Mouse (Mus musculus): ENCODE measurements around the gene Nckap5l. TPM values are rescaled to one million over a fixed set of nuclear protein-coding genes. Genes with fewer than 3 reads are reported as not detected.

Nckap5l gene
- polyA plus RNA-seq, 1 experiment from 2014 or later, result 11.7 TPM

GRCm38 (mm10) chr15:99442358-99442757, 15.2 kb downstream of the Nckap5l start:
- no peaks in the 10 kb centered on the region for H3K9me3 ChIP-seq (replicated peaks)
- WGBS, result 50% methylated on average over 7 of the region's 7 CpGs
- 0 out of 2 replicates have a peak overlapping the region, but pooled peaks have one; percentile 83 for H3K27ac ChIP-seq (replicated peaks)
- H3K27me3 ChIP-seq, result no peaks in the 10 kb centered on the region
- peaks cover 5% of the 10 kb centered on the region; the same call in 1 of the 2 replicates for H3K36me3 ChIP-seq
- H3K4me2 ChIP-seq (replicated peaks), result no peak overlapping the region
- ATAC-seq (ENCODE audit: insufficient number of reproducible peaks, low FRiP score, low TSS enrichment, low read depth), result no peak
- no peak overlapping the region for H3K9ac ChIP-seq
- H3K4me1 ChIP-seq, result peaks cover 46% of the 10 kb centered on the region
- H3K4me3 ChIP-seq (replicated peaks), result no peak overlapping the region

GRCm38 (mm10) chr15:99440816-99441457, 16.6 kb downstream of the Nckap5l start:
- 47% methylated on average over 8 of the region's 8 CpGs for WGBS
- peak overlapping the region; percentile 83 for H3K27ac ChIP-seq (replicated peaks)
- H3K4me2 ChIP-seq (replicated peaks), result 0 out of 2 replicates have a peak overlapping the region, but pooled peaks have one; percentile 4

GRCm38 (mm10) chr15:99440112-99440815, 17.3 kb downstream of the Nckap5l start:
- ATAC-seq (ENCODE audit: insufficient number of reproducible peaks, low FRiP score, low TSS enrichment, low read depth), result peak; percentile 83
- Histone ChIP-seq H3K9ac (no peak overlapping the region), H3K4me3 (replicated peaks) (no peak overlapping the region), H3K36me3 (peaks cover 5% of the 10 kb centered on the region; the same call in 1 of the 2 replicates), H3K4me2 (replicated peaks) (0 out of 2 replicates have a peak overlapping the region, but pooled peaks have one; percentile 4), H3K4me1 (peaks cover 60% of the 10 kb centered on the region), H3K9me3 (replicated peaks) (no peaks in the 10 kb centered on the region), H3K27me3 (no peaks in the 10 kb centered on the region), H3K27ac (replicated peaks) (peak overlapping the region; percentile 83)
- 25% methylated on average over 2 of the region's 2 CpGs for WGBS

More at GRCm38 (mm10) chr15:99440816-99441457, 16.6 kb downstream of the Nckap5l start:
- Histone ChIP-seq H3K9me3 (replicated peaks) (no peaks in the 10 kb centered on the region), H3K27me3 (no peaks in the 10 kb centered on the region), H3K9ac (no peak overlapping the region), H3K4me3 (replicated peaks) (no peak overlapping the region), H3K36me3 (peaks cover 5% of the 10 kb centered on the region; the same call in 1 of the 2 replicates), H3K4me1 (peaks cover 58% of the 10 kb centered on the region)
- ATAC-seq (ENCODE audit: insufficient number of reproducible peaks, low FRiP score, low TSS enrichment, low read depth), result peak; percentile 12; the same call in 1 of the 2 replicates

GRCm38 (mm10) chr15:99438966-99439698, 18.4 kb downstream of the Nckap5l start:
- Histone ChIP-seq H3K4me1 (peaks cover 60% of the 10 kb centered on the region), H3K27me3 (no peaks in the 10 kb centered on the region), H3K4me2 (replicated peaks) (no peak overlapping the region), H3K36me3 (peaks cover 5% of the 10 kb centered on the region; the same call in 1 of the 2 replicates), H3K9ac (no peak overlapping the region; the same call in 1 of the 2 replicates), H3K27ac (replicated peaks) (peak overlapping the region; percentile 51; the same call in 1 of the 2 replicates), H3K4me3 (replicated peaks) (no peak overlapping the region), H3K9me3 (replicated peaks) (no peaks in the 10 kb centered on the region)
- ATAC-seq (ENCODE audit: insufficient number of reproducible peaks, low FRiP score, low TSS enrichment, low read depth), result no peak
- WGBS, result 61% methylated on average over 8 of the region's 8 CpGs

- Histone ChIP-seq H3K4me3 (replicated peaks) (no peak overlapping the region), H3K4me2 (replicated peaks) (no peak overlapping the region), H3K36me3 (peaks cover 48% of the 10 kb centered on the region), H3K4me1 (peaks cover 47% of the 10 kb centered on the region), H3K27ac (replicated peaks) (no peak overlapping the region), H3K27me3 (no peaks in the 10 kb centered on the region), H3K9ac (no peak overlapping the region), H3K9me3 (replicated peaks) (no peaks in the 10 kb centered on the region)
- 82% methylated on average over 12 of the region's 12 CpGs for WGBS
- ATAC-seq (ENCODE audit: insufficient number of reproducible peaks, low FRiP score, low TSS enrichment, low read depth), result no peak
Measured at GRCm38 (mm10) chr15:99433913-99434312, 23.6 kb downstream of the Nckap5l start.

- Histone ChIP-seq H3K4me2 (replicated peaks) (no peak overlapping the region), H3K27ac (replicated peaks) (no peak overlapping the region), H3K27me3 (no peaks in the 10 kb centered on the region), H3K9ac (no peak overlapping the region), H3K9me3 (replicated peaks) (no peaks in the 10 kb centered on the region), H3K4me3 (replicated peaks) (no peak overlapping the region), H3K4me1 (peaks cover 40% of the 10 kb centered on the region), H3K36me3 (peaks cover 50% of the 10 kb centered on the region)
- WGBS, result 88% methylated on average over 16 of the region's 16 CpGs
- ATAC-seq (ENCODE audit: insufficient number of reproducible peaks, low FRiP score, low TSS enrichment, low read depth), result no peak
Measured at GRCm38 (mm10) chr15:99433081-99433718, 24.3 kb downstream of the Nckap5l start.

GRCm38 (mm10) chr15:99431967-99432366, 25.6 kb downstream of the Nckap5l start:
- ATAC-seq (ENCODE audit: insufficient number of reproducible peaks, low FRiP score, low TSS enrichment, low read depth), result no peak; the same call in 1 of the 2 replicates
- Histone ChIP-seq H3K27ac (replicated peaks) (0 out of 2 replicates have a peak overlapping the region, but pooled peaks have one; percentile 40), H3K27me3 (no peaks in the 10 kb centered on the region), H3K9ac (no peak overlapping the region), H3K4me3 (replicated peaks) (no peak overlapping the region), H3K9me3 (replicated peaks) (no peaks in the 10 kb centered on the region), H3K36me3 (peaks cover 61% of the 10 kb centered on the region), H3K4me2 (replicated peaks) (no peak overlapping the region), H3K4me1 (peaks cover 29% of the 10 kb centered on the region)
- 64% methylated on average over 8 of the region's 8 CpGs for WGBS

- ATAC-seq (ENCODE audit: insufficient number of reproducible peaks, low FRiP score, low TSS enrichment, low read depth), result no peak
- peaks cover 66% of the 10 kb centered on the region for H3K36me3 ChIP-seq
Measured at GRCm38 (mm10) chr15:99431504-99431903, 26.0 kb downstream of the Nckap5l start.

GRCm38 (mm10) chr15:99431063-99431462, 26.5 kb downstream of the Nckap5l start:
- Histone ChIP-seq H3K9ac (no peak overlapping the region), H3K4me1 (peaks cover 22% of the 10 kb centered on the region; the same call in 1 of the 2 replicates), H3K27me3 (no peaks in the 10 kb centered on the region), H3K36me3 (peaks cover 70% of the 10 kb centered on the region), H3K4me2 (replicated peaks) (no peak overlapping the region), H3K4me3 (replicated peaks) (no peak overlapping the region), H3K27ac (replicated peaks) (peak overlapping the region; percentile 49; the same call in 1 of the 2 replicates), H3K9me3 (replicated peaks) (no peaks in the 10 kb centered on the region)
- no peak for ATAC-seq (ENCODE audit: insufficient number of reproducible peaks, low FRiP score, low TSS enrichment, low read depth)
- 70% methylated on average over 10 of the region's 10 CpGs for WGBS

More at GRCm38 (mm10) chr15:99431504-99431903, 26.0 kb downstream of the Nckap5l start:
- 70% methylated on average over 7 of the region's 7 CpGs for WGBS
- 0 out of 2 replicates have a peak overlapping the region, but pooled peaks have one; percentile 40 for H3K27ac ChIP-seq (replicated peaks)
- no peaks in the 10 kb centered on the region for H3K27me3 ChIP-seq
- no peak overlapping the region for H3K9ac ChIP-seq
- no peak overlapping the region for H3K4me2 ChIP-seq (replicated peaks)
- H3K4me3 ChIP-seq (replicated peaks), result no peak overlapping the region
- peaks cover 25% of the 10 kb centered on the region; the same call in 1 of the 2 replicates for H3K4me1 ChIP-seq
- H3K9me3 ChIP-seq (replicated peaks), result no peaks in the 10 kb centered on the region

- Histone ChIP-seq H3K4me2 (replicated peaks) (no peak overlapping the region), H3K4me1 (peaks cover 19% of the 10 kb centered on the region; the same call in 1 of the 2 replicates), H3K9me3 (replicated peaks) (no peaks in the 10 kb centered on the region), H3K9ac (no peak overlapping the region), H3K27me3 (no peaks in the 10 kb centered on the region), H3K4me3 (replicated peaks) (no peak overlapping the region), H3K36me3 (peaks cover 77% of the 10 kb centered on the region), H3K27ac (replicated peaks) (no peak overlapping the region)
- ATAC-seq (ENCODE audit: insufficient number of reproducible peaks, low FRiP score, low TSS enrichment, low read depth), result no peak
- WGBS, result 77% methylated on average over 8 of the region's 8 CpGs
Measured at GRCm38 (mm10) chr15:99430394-99430793, 27.2 kb downstream of the Nckap5l start.
